Mouse (Mus musculus) liver, embryonic 14.5 days (tissue): Measurements from ENCODE around the gene Map2k3.

Experiments used
- CTCF ChIP-seq: IDR thresholded peaks from 2 replicates; pipeline ENCODE4 v1.5.1; 2016; ENCODE audit warnings: antibody characterized with exemption, low read depth, control low read depth
- EP300 ChIP-seq: IDR thresholded peaks from 2 replicates; pipeline ENCODE4 v1.6.1; 2016; ENCODE audit warnings: antibody characterized with exemption, low read depth

DNA sequence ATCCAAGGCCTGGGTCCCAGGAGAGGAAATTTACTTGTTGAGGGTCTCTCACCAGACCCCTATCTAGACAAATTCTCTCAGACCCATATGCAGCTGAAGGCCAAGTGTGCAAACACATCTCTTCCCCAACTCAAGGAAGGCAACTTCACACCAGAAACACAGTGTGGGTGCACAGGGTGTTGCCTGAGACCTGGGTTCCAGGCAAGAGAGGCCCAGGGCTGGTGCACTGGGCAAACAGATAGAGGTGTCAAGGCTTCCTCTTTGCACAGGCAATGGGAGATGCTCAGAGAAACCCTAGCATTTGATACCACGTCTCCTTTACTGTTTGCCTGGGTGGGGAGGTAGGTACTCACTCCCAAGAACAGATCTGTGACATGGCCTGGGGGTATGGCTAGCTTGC is 6.9 kb upstream of the Map2k3 start:
- TF ChIP-seq CTCF (no peak), EP300 (no peak)
